Mouse (Mus musculus) limb, embryonic 14.5 days (tissue): Measurements from ENCODE around the gene Srgap1. TPM values are rescaled to one million over a fixed set of nuclear protein-coding genes. Genes with fewer than 3 reads are reported as not detected.

Source experiments
- ATAC-seq: fragments of 200-750 bp; cut with Nextera tagmentation; 2 replicates; pipeline ENCODE4 v1.8.0; 2017; ENCODE audit warnings: low read depth, moderate number of reproducible peaks, moderate TSS enrichment; ENCODE audit not compliant: low FRiP score
- DNase-seq: peaks from one replicate; pipeline ENCODE4 v3.0.0-alpha.2; 2015; ENCODE audit warnings: low spot score
- H3K27ac ChIP-seq: fragments of 300-500 bp; sonication (generic); replicated peaks from 2 replicates; pipeline ENCODE4 v1.5.1; 2014; ENCODE audit warnings: low read depth, mild to moderate bottlenecking, low read length, moderate library complexity, mixed read lengths
- H3K27me3 ChIP-seq: fragments of 300-500 bp; sonication (generic); 2 replicates; pipeline ENCODE4 v1.6.1; 2014; ENCODE audit warnings: low read length, mixed read lengths; ENCODE audit not compliant: control insufficient read depth, insufficient read depth
- H3K36me3 ChIP-seq: fragments of 300-500 bp; sonication (generic); 2 replicates; pipeline ENCODE4 v1.6.1; 2014; ENCODE audit warnings: mild to moderate bottlenecking, low read length, moderate library complexity, mixed read lengths; ENCODE audit not compliant: control insufficient read depth, insufficient read depth
- H3K4me1 ChIP-seq: fragments of 300-500 bp; sonication (generic); 2 replicates; pipeline ENCODE4 v1.6.1; 2014; ENCODE audit warnings: antibody characterized with exemption, low read length, mixed read lengths; ENCODE audit not compliant: control insufficient read depth, insufficient read depth
- H3K4me2 ChIP-seq: fragments of 300-500 bp; sonication (generic); replicated peaks from 2 replicates; pipeline ENCODE4 v1.6.1; 2014; ENCODE audit warnings: low read depth, mild to moderate bottlenecking, low read length, moderate library complexity; ENCODE audit not compliant: severe bottlenecking
- H3K4me3 ChIP-seq: fragments of 300-500 bp; sonication (generic); replicated peaks from 2 replicates; pipeline ENCODE4 v1.5.1; 2014; ENCODE audit warnings: low read length
- H3K9ac ChIP-seq: fragments of 300-500 bp; sonication (generic); 2 replicates; pipeline ENCODE4 v1.6.1; 2014; ENCODE audit warnings: mild to moderate bottlenecking, low read depth, low read length, moderate library complexity; ENCODE audit not compliant: severe bottlenecking
- H3K9me3 ChIP-seq: fragments of 300-500 bp; sonication (generic); 2 replicates; pipeline ENCODE4 v1.6.1; 2016; ENCODE audit warnings: low read length; ENCODE audit not compliant: control insufficient read depth
- POLR2A ChIP-seq: fragments of 200-500 bp; IDR thresholded peaks from 2 replicates; pipeline ENCODE4 v1.8.0; 2012; ENCODE audit warnings: inconsistent platforms, mild to moderate bottlenecking, moderate library complexity, borderline replicate concordance; ENCODE audit not compliant: insufficient read depth, insufficient read length; ENCODE audit errors: extremely low read depth
- WGBS: fragments of 180-500 bp; shearing (Covaris S2); extraction: QIAGEN DNeasy Blood & Tissue Kit; methylation state at CpG from one replicate; pipeline ENCODE4 v1.1.7; 2014; 5-methylcytosine and 5-hydroxymethylcytosine counted together
- polyA plus RNA-seq, 2 experiments: library from polyadenylated mRNA; depleted of rRNA in 1 of 2; stranded (reverse) in 1 of 2; unstranded in 1 of 2; fragments of >200 nt; fragmentation: Nextera tagmentation in 1 of 2; extraction: Ambion mirVana in 1 of 2; gene quantifications; 2 replicates each; pipeline versions ENCODE4 v1.2.1 to v1.2.3; 2012 to 2014

Gene Srgap1
- polyA plus RNA-seq, 2 experiments, result 9.6 to 18.2 TPM

GRCm38 (mm10) chr10:121764469-121765173, 282.5 kb downstream of the Srgap1 start:
- Histone ChIP-seq H3K27ac (no peak overlapping the region), H3K27me3 (no peaks in the 10 kb centered on the region), H3K36me3 (no peaks in the 10 kb centered on the region), H3K4me1 (no peaks in the 10 kb centered on the region), H3K4me3 (no peak overlapping the region), H3K4me2 (no peak overlapping the region), H3K9ac (no peak overlapping the region), H3K9me3 (no peaks in the 10 kb centered on the region)
- WGBS, result 78% methylated on average over 13 of the region's 13 CpGs
- ATAC-seq (no peak), DNase-seq (no peak)
- no peak for TF ChIP-seq POLR2A

GRCm38 (mm10) chr10:121763191-121763590, 283.9 kb downstream of the Srgap1 start:
- no peak for TF ChIP-seq POLR2A
- H3K4me1 ChIP-seq, result no peaks in the 10 kb centered on the region
- no peaks in the 10 kb centered on the region for H3K36me3 ChIP-seq
- DNase-seq (no peak), ATAC-seq (no peak)
- H3K27ac ChIP-seq, result no peak overlapping the region
- H3K9me3 ChIP-seq, result no peaks in the 10 kb centered on the region
- no peaks in the 10 kb centered on the region for H3K27me3 ChIP-seq
- WGBS, result 95% methylated on average over 8 of the region's 13 CpGs
- no peak overlapping the region for H3K4me2 ChIP-seq
- H3K9ac ChIP-seq, result no peak overlapping the region
- H3K4me3 ChIP-seq, result no peak overlapping the region

DNA sequence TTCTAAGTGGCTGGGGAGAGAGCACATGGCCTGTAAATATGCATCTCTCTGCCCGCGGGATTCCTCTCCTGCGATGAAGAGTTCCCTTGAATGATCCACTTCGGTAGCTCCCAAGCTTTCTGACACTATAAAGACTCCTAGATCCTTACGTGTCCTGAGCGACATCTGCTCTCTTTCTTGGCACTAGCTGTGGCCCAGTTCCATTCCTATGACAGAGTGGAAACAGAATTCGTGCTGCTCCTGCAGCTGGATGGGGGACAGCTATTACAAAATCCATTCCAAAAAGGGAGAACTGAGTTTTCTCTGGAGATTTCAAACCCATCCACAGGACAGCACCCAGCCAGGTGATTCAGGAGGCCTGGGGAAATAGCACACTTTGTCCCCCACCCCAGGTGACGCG, 285.0 kb downstream of the Srgap1 start:
- Histone ChIP-seq H3K4me1 (no peaks in the 10 kb centered on the region), H3K27ac (no peak overlapping the region), H3K36me3 (no peaks in the 10 kb centered on the region), H3K9me3 (no peaks in the 10 kb centered on the region), H3K4me2 (no peak overlapping the region), H3K4me3 (no peak overlapping the region), H3K27me3 (no peaks in the 10 kb centered on the region), H3K9ac (no peak overlapping the region)
- ATAC-seq (no peak; the same call in 1 of the 2 replicates), DNase-seq (peak; percentile 41)
- 59% methylated on average over 9 of the region's 9 CpGs for WGBS
- TF ChIP-seq POLR2A, result no peak

DNA sequence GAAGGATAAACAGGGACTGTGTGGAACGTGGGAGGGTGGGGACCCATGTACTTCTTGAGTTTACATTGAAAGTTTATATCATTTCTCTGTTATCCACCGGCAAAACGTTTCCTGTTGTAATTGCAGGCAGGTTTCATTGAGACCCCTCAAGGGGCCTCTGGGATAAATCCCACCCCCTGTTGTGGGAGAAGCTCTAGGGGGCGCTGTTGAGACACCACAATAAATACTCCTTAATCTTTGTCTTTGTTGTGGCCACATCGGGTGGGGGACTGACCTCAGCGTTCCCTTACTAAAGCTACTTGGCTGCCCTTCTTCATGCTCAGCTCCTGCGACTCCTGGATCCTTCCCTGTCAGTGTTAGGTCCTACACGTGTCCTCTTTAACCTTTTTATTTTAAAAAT, 288.0 kb downstream of the Srgap1 start:
- no peak overlapping the region for H3K4me3 ChIP-seq
- H3K36me3 ChIP-seq, result no peaks in the 10 kb centered on the region
- no peak overlapping the region for H3K27ac ChIP-seq
- no peaks in the 10 kb centered on the region for H3K4me1 ChIP-seq
- H3K9me3 ChIP-seq, result no peaks in the 10 kb centered on the region
- ATAC-seq, result no peak
- DNase-seq, result no peak
- H3K27me3 ChIP-seq, result no peaks in the 10 kb centered on the region
- no peak overlapping the region for H3K9ac ChIP-seq
- no peak overlapping the region for H3K4me2 ChIP-seq
- no peak for TF ChIP-seq POLR2A
- 62% methylated on average over 8 of the region's 8 CpGs for WGBS

- ATAC-seq (no peak), DNase-seq (no peak)
- Histone ChIP-seq H3K9ac (no peak overlapping the region), H3K4me2 (no peak overlapping the region), H3K4me3 (no peak overlapping the region), H3K27me3 (no peaks in the 10 kb centered on the region), H3K27ac (no peak overlapping the region), H3K9me3 (no peaks in the 10 kb centered on the region), H3K36me3 (no peaks in the 10 kb centered on the region), H3K4me1 (no peaks in the 10 kb centered on the region)
- 78% methylated on average over 4 of the region's 4 CpGs for WGBS
- TF ChIP-seq POLR2A, result no peak
These were observed 290.4 kb downstream of the Srgap1 start for GRCm38 (mm10) chr10:121756677-121757076.
